Mouse (Mus musculus): ENCODE measurements around the gene Fbxl15. TPM values are rescaled to one million over a fixed set of nuclear protein-coding genes. Genes with fewer than 3 reads are reported as not detected.
A peak's percentile ranks its signal among the peaks of the same experiment; 100 is the strongest.

Gene Fbxl15
- total RNA-seq, 4 experiments from 2014 or later: 11.9 to 16.2 (median 13.2) TPM

- DNase-seq: no peak
Measured at GRCm38 (mm10) chr19:46308706-46309435, 19.1 kb upstream of the Fbxl15 start.

- DNase-seq: no peak
Measured at GRCm38 (mm10) chr19:46309651-46310305, 18.2 kb upstream of the Fbxl15 start.

GRCm38 (mm10) chr19:46310312-46310865 lies 17.6 kb upstream of the Fbxl15 start:
- DNase-seq: no peak

GRCm38 (mm10) chr19:46311341-46311740 lies 16.6 kb upstream of the Fbxl15 start:
- DNase-seq: no peak

GRCm38 (mm10) chr19:46312566-46312965 lies 15.4 kb upstream of the Fbxl15 start:
- no peak for DNase-seq

GRCm38 (mm10) chr19:46313116-46313515 lies 14.9 kb upstream of the Fbxl15 start:
- no peak for DNase-seq

- no peak for DNase-seq
Measured at GRCm38 (mm10) chr19:46313591-46313990, 14.4 kb upstream of the Fbxl15 start.

- no peak for DNase-seq
Measured at GRCm38 (mm10) chr19:46314151-46314601, 13.8 kb upstream of the Fbxl15 start.

GRCm38 (mm10) chr19:46314872-46315742 lies 12.9 kb upstream of the Fbxl15 start:
- peak; percentile 0 for DNase-seq

GRCm38 (mm10) chr19:46315752-46316610 lies 12.0 kb upstream of the Fbxl15 start:
- peak; percentile 0 for DNase-seq

- DNase-seq: peak; percentile 2
Measured at GRCm38 (mm10) chr19:46316846-46317545, 11.0 kb upstream of the Fbxl15 start.

GRCm38 (mm10) chr19:46317546-46317885 lies 10.5 kb upstream of the Fbxl15 start:
- DNase-seq: peak; percentile 2

GRCm38 (mm10) chr19:46318031-46318471 lies 9.9 kb upstream of the Fbxl15 start:
- DNase-seq: peak; percentile 25

GRCm38 (mm10) chr19:46318586-46319378 lies 9.2 kb upstream of the Fbxl15 start:
- peak; percentile 83 for DNase-seq

GRCm38 (mm10) chr19:46320076-46320785 lies 7.8 kb upstream of the Fbxl15 start:
- DNase-seq: peak; percentile 1

GRCm38 (mm10) chr19:46321101-46321943 lies 6.7 kb upstream of the Fbxl15 start:
- peak; percentile 0 for DNase-seq

- peak; percentile 3 for DNase-seq
Measured at GRCm38 (mm10) chr19:46322144-46322995, 5.6 kb upstream of the Fbxl15 start.
